Mouse (Mus musculus) hindbrain, embryonic 16.5 days (tissue): ENCODE results near the gene Slc26a11. TPM values are rescaled to one million over a fixed set of nuclear protein-coding genes. Genes with fewer than 3 reads are reported as not detected.

Experiments used
- ATAC-seq: fragments of 200-750 bp; cut with Nextera tagmentation; 2 replicates; pipeline ENCODE4 v1.8.0; 2017; ENCODE audit warnings: moderate TSS enrichment, moderate library complexity
- H3K27ac ChIP-seq: fragments of 300-500 bp; sonication (generic); 2 replicates; pipeline ENCODE4 v1.5.1; 2014; ENCODE audit warnings: low read depth, mild to moderate bottlenecking, control low read depth, low read length, moderate library complexity
- H3K27me3 ChIP-seq: fragments of 300-500 bp; sonication (generic); replicated peaks from 2 replicates; pipeline ENCODE4 v1.6.1; 2014; ENCODE audit warnings: low read length; ENCODE audit not compliant: control insufficient read depth, insufficient read depth
- H3K36me3 ChIP-seq: fragments of 300-500 bp; sonication (generic); 2 replicates; pipeline ENCODE4 v1.6.1; 2014; ENCODE audit warnings: mild to moderate bottlenecking, low read length, moderate library complexity, mixed read lengths; ENCODE audit not compliant: control insufficient read depth, insufficient read depth
- H3K4me1 ChIP-seq: fragments of 300-500 bp; sonication (generic); 2 replicates; pipeline ENCODE4 v1.6.1; 2014; ENCODE audit warnings: low read depth, low read length; ENCODE audit not compliant: control insufficient read depth, insufficient read depth
- H3K4me2 ChIP-seq: fragments of 300-500 bp; sonication (generic); 2 replicates; pipeline ENCODE4 v1.6.1; 2014; ENCODE audit warnings: mild to moderate bottlenecking, low read length, control low read depth, moderate library complexity
- H3K4me3 ChIP-seq: fragments of 300-500 bp; sonication (generic); 2 replicates; pipeline ENCODE4 v1.5.1; 2014; ENCODE audit warnings: mild to moderate bottlenecking, low read length, control low read depth, moderate library complexity
- H3K9ac ChIP-seq: fragments of 300-500 bp; sonication (generic); 2 replicates; pipeline ENCODE4 v1.6.1; 2014; ENCODE audit warnings: low read depth, mild to moderate bottlenecking, control low read depth, low read length, moderate library complexity
- H3K9me3 ChIP-seq: fragments of 300-500 bp; sonication (generic); 2 replicates; pipeline ENCODE4 v1.6.1; 2014; ENCODE audit warnings: mild to moderate bottlenecking, low read length, moderate library complexity; ENCODE audit not compliant: control insufficient read depth
- WGBS: fragments of 180-500 bp; shearing (Covaris S2); extraction: QIAGEN DNeasy Blood & Tissue Kit; methylation state at CpG from one replicate; pipeline ENCODE4 v1.1.7; 2014; 5-methylcytosine and 5-hydroxymethylcytosine counted together
- polyA plus RNA-seq: library from polyadenylated mRNA; unstranded; fragments of >200 nt; fragmentation: Nextera tagmentation; extraction: Ambion mirVana; gene quantifications from 2 replicates; pipeline ENCODE4 v1.2.1, GENCODE M21; 2015

Slc26a11 gene
- polyA plus RNA-seq, 1 experiment from 2014 or later = 7.5 TPM

GRCm38 (mm10) chr11:119392001-119392614 lies 36.8 kb downstream of the Slc26a11 start:
- Histone ChIP-seq H3K27me3 (peaks cover 56% of the 10 kb centered on the region), H3K9me3 (no peaks in the 10 kb centered on the region), H3K27ac (no peak overlapping the region), H3K4me1 (peaks cover 21% of the 10 kb centered on the region), H3K9ac (no peak overlapping the region), H3K36me3 (no peaks in the 10 kb centered on the region), H3K4me2 (peak overlapping the region; percentile 17; the same call in 1 of the 2 replicates), H3K4me3 (no peak overlapping the region)
- WGBS = 11% methylated on average over 11 of the region's 12 CpGs
- no peak for ATAC-seq

- Histone ChIP-seq H3K9me3 (no peaks in the 10 kb centered on the region), H3K4me3 (peak within 1 kb of the TSS; percentile 45), H3K27me3 (peaks cover 56% of the 10 kb centered on the region), H3K4me2 (peak within 1 kb of the TSS; percentile 69), H3K27ac (no peak within 1 kb of the TSS), H3K9ac (peak within 1 kb of the TSS; percentile 48), H3K4me1 (peaks cover 21% of the 10 kb centered on the region), H3K36me3 (no peaks in the 10 kb centered on the region)
- 3% methylated on average over 19 of the region's 19 CpGs for WGBS
- no peak for ATAC-seq
These were observed 37.6 kb downstream of the Slc26a11 start, which contains the start of gene Rnf213 for GRCm38 (mm10) chr11:119392800-119393482. Gene Rnf213 (plus strand): TSS chr11:119393100.

GRCm38 (mm10) chr11:119393483-119393804 lies 38.1 kb downstream of the Slc26a11 start:
- H3K4me3 ChIP-seq = peak overlapping the region; percentile 45
- 27% methylated on average over 7 of the region's 7 CpGs for WGBS
- H3K9me3 ChIP-seq = no peaks in the 10 kb centered on the region
- peaks cover 54% of the 10 kb centered on the region for H3K27me3 ChIP-seq
- H3K27ac ChIP-seq = no peak overlapping the region
- H3K36me3 ChIP-seq = no peaks in the 10 kb centered on the region
- H3K4me2 ChIP-seq = peak overlapping the region; percentile 69
- H3K4me1 ChIP-seq = peaks cover 21% of the 10 kb centered on the region
- no peak for ATAC-seq
- H3K9ac ChIP-seq = peak overlapping the region; percentile 48

GRCm38 (mm10) chr11:119394210-119394609 lies 38.9 kb downstream of the Slc26a11 start:
- ATAC-seq = no peak
- H3K27ac ChIP-seq = no peak overlapping the region
- peaks cover 21% of the 10 kb centered on the region for H3K4me1 ChIP-seq
- H3K36me3 ChIP-seq = no peaks in the 10 kb centered on the region
- no peak overlapping the region for H3K9ac ChIP-seq
- H3K4me3 ChIP-seq = no peak overlapping the region
- peaks cover 50% of the 10 kb centered on the region for H3K27me3 ChIP-seq
- H3K4me2 ChIP-seq = no peak overlapping the region
- 53% methylated on average over 6 of the region's 6 CpGs for WGBS
- H3K9me3 ChIP-seq = no peaks in the 10 kb centered on the region

- no peak overlapping the region for H3K9ac ChIP-seq
- no peaks in the 10 kb centered on the region for H3K36me3 ChIP-seq
- no peak overlapping the region for H3K4me2 ChIP-seq
- H3K4me3 ChIP-seq = no peak overlapping the region
- no peak overlapping the region for H3K27ac ChIP-seq
- peaks cover 12% of the 10 kb centered on the region for H3K4me1 ChIP-seq
- H3K9me3 ChIP-seq = no peaks in the 10 kb centered on the region
- no peak for ATAC-seq
- H3K27me3 ChIP-seq = peaks cover 40% of the 10 kb centered on the region
- WGBS = 10% methylated on average over 7 of the region's 7 CpGs
These were observed 40.0 kb downstream of the Slc26a11 start for GRCm38 (mm10) chr11:119395394-119395793.

GRCm38 (mm10) chr11:119395931-119396330 lies 40.6 kb downstream of the Slc26a11 start:
- Histone ChIP-seq H3K4me3 (no peak overlapping the region), H3K27me3 (peaks cover 36% of the 10 kb centered on the region), H3K9me3 (no peaks in the 10 kb centered on the region), H3K27ac (no peak overlapping the region), H3K36me3 (no peaks in the 10 kb centered on the region), H3K9ac (no peak overlapping the region), H3K4me2 (no peak overlapping the region), H3K4me1 (peaks cover 10% of the 10 kb centered on the region; the same call in 1 of the 2 replicates)
- no peak for ATAC-seq
- 18% methylated on average over 13 of the region's 13 CpGs for WGBS

- H3K27me3 ChIP-seq = peaks cover 31% of the 10 kb centered on the region
- 39% methylated on average over 7 of the region's 7 CpGs for WGBS
- ATAC-seq = no peak
- H3K4me1 ChIP-seq = peaks cover 10% of the 10 kb centered on the region; the same call in 1 of the 2 replicates
- no peaks in the 10 kb centered on the region for H3K9me3 ChIP-seq
- H3K4me3 ChIP-seq = no peak overlapping the region
- no peak overlapping the region for H3K9ac ChIP-seq
- H3K27ac ChIP-seq = no peak overlapping the region
- no peaks in the 10 kb centered on the region for H3K36me3 ChIP-seq
- H3K4me2 ChIP-seq = no peak overlapping the region
These were observed 41.1 kb downstream of the Slc26a11 start for GRCm38 (mm10) chr11:119396461-119396860.

GRCm38 (mm10) chr11:119402501-119403160 lies 47.3 kb downstream of the Slc26a11 start:
- 56% methylated on average over 11 of the region's 11 CpGs for WGBS

GRCm38 (mm10) chr11:119404627-119405026 lies 49.3 kb downstream of the Slc26a11 start:
- Histone ChIP-seq H3K4me2 (no peak overlapping the region), H3K27ac (no peak overlapping the region), H3K9me3 (no peaks in the 10 kb centered on the region), H3K4me3 (no peak overlapping the region), H3K36me3 (no peaks in the 10 kb centered on the region), H3K4me1 (no peaks in the 10 kb centered on the region), H3K9ac (no peak overlapping the region), H3K27me3 (no peaks in the 10 kb centered on the region)
- 58% methylated on average over 5 of the region's 5 CpGs for WGBS
- no peak for ATAC-seq

More at GRCm38 (mm10) chr11:119402501-119403160, 47.3 kb downstream of the Slc26a11 start:
- ATAC-seq = no peak
- Histone ChIP-seq H3K4me2 (no peak overlapping the region), H3K27me3 (no peaks in the 10 kb centered on the region), H3K4me3 (no peak overlapping the region), H3K36me3 (no peaks in the 10 kb centered on the region), H3K9me3 (no peaks in the 10 kb centered on the region), H3K27ac (no peak overlapping the region), H3K4me1 (no peaks in the 10 kb centered on the region), H3K9ac (no peak overlapping the region)
